Mouse (Mus musculus) liver, embryonic 15.5 days (tissue): ENCODE data around the gene Ntn4. TPM values are rescaled to one million over a fixed set of nuclear protein-coding genes. Genes with fewer than 3 reads are reported as not detected.

Experiments used
- ATAC-seq: fragments of 200-750 bp; cut with Nextera tagmentation; 2 replicates; pipeline ENCODE4 v1.8.0; 2017; ENCODE audit warnings: moderate number of reproducible peaks, mild to moderate bottlenecking, moderate library complexity; ENCODE audit not compliant: insufficient read depth
- H3K27ac ChIP-seq: fragments of 300-500 bp; sonication (generic); replicated peaks from 2 replicates; pipeline ENCODE4 v1.5.1; 2015; ENCODE audit warnings: mild to moderate bottlenecking, inconsistent platforms
- H3K27me3 ChIP-seq: fragments of 300-500 bp; sonication (generic); 2 replicates; pipeline ENCODE4 v1.6.1; 2015; ENCODE audit warnings: mild to moderate bottlenecking, inconsistent platforms
- H3K36me3 ChIP-seq: fragments of 300-500 bp; sonication (generic); replicated peaks from 2 replicates; pipeline ENCODE4 v1.6.1; 2015; ENCODE audit warnings: moderate library complexity, mild to moderate bottlenecking, inconsistent platforms
- H3K4me1 ChIP-seq: fragments of 300-500 bp; sonication (generic); replicated peaks from 2 replicates; pipeline ENCODE4 v1.6.1; 2015; ENCODE audit warnings: inconsistent platforms
- H3K4me2 ChIP-seq: fragments of 300-500 bp; sonication (generic); 2 replicates; pipeline ENCODE4 v1.6.1; 2015; ENCODE audit warnings: moderate library complexity, mild to moderate bottlenecking, inconsistent platforms
- H3K4me3 ChIP-seq: fragments of 300-500 bp; sonication (generic); replicated peaks from 2 replicates; pipeline ENCODE4 v1.5.1; 2015; ENCODE audit warnings: mild to moderate bottlenecking, inconsistent platforms
- H3K9ac ChIP-seq: fragments of 300-500 bp; sonication (generic); 2 replicates; pipeline ENCODE4 v1.6.1; 2015; ENCODE audit warnings: moderate library complexity, mild to moderate bottlenecking, inconsistent platforms
- H3K9me3 ChIP-seq: fragments of 300-500 bp; sonication (generic); replicated peaks from 2 replicates; pipeline ENCODE4 v1.6.1; 2016; ENCODE audit warnings: inconsistent platforms
- WGBS: fragments of 180-500 bp; shearing (Covaris S2); methylation state at CpG from one replicate; pipeline ENCODE4 v1.1.7; 2015; ENCODE audit warnings: mixed read lengths; ENCODE audit not compliant: insufficient replicate concordance; 5-methylcytosine and 5-hydroxymethylcytosine counted together
- polyA plus RNA-seq: library from polyadenylated mRNA; unstranded; fragments of >200 nt; fragmentation: Nextera tagmentation; extraction: Ambion mirVana; gene quantifications from 2 replicates; pipeline ENCODE4 v1.2.1, GENCODE M21; 2015

Ntn4 gene
- polyA plus RNA-seq, 1 experiment from 2014 or later, result 0.07 TPM

GRCm38 (mm10) chr10:93763074-93763473 is 122.6 kb downstream of the Ntn4 start:
- Histone ChIP-seq H3K27me3 (no peaks in the 10 kb centered on the region), H3K9me3 (no peaks in the 10 kb centered on the region), H3K36me3 (no peaks in the 10 kb centered on the region), H3K27ac (no peak overlapping the region), H3K9ac (no peak overlapping the region), H3K4me1 (0 out of 2 replicates have a peak, but pooled peaks cover 5% of the 10 kb centered on the region), H3K4me2 (no peak overlapping the region), H3K4me3 (no peak overlapping the region)
- no peak for ATAC-seq
- 30% methylated on average over 5 of the region's 5 CpGs for WGBS

- no peaks in the 10 kb centered on the region for H3K27me3 ChIP-seq
- no peaks in the 10 kb centered on the region for H3K9me3 ChIP-seq
- no peak overlapping the region for H3K27ac ChIP-seq
- H3K9ac ChIP-seq, result no peak overlapping the region
- no peak overlapping the region for H3K4me3 ChIP-seq
- H3K36me3 ChIP-seq, result no peaks in the 10 kb centered on the region
- no peaks in the 10 kb centered on the region for H3K4me1 ChIP-seq
- no peak overlapping the region for H3K4me2 ChIP-seq
- no peak for ATAC-seq
- WGBS, result 75% methylated on average over 5 of the region's 5 CpGs
Measured at GRCm38 (mm10) chr10:93766221-93766620, 125.7 kb downstream of the Ntn4 start.

GRCm38 (mm10) chr10:93767245-93767644 is 126.8 kb downstream of the Ntn4 start:
- 64% methylated on average over 5 of the region's 5 CpGs for WGBS
- Histone ChIP-seq H3K27ac (no peak overlapping the region), H3K27me3 (no peaks in the 10 kb centered on the region), H3K4me3 (no peak overlapping the region), H3K36me3 (no peaks in the 10 kb centered on the region), H3K4me1 (no peaks in the 10 kb centered on the region), H3K9me3 (no peaks in the 10 kb centered on the region), H3K9ac (no peak overlapping the region), H3K4me2 (no peak overlapping the region)
- ATAC-seq, result no peak

- Histone ChIP-seq H3K36me3 (no peaks in the 10 kb centered on the region), H3K4me3 (no peak overlapping the region), H3K27me3 (no peaks in the 10 kb centered on the region), H3K9me3 (no peaks in the 10 kb centered on the region), H3K9ac (no peak overlapping the region), H3K4me1 (no peaks in the 10 kb centered on the region), H3K27ac (no peak overlapping the region), H3K4me2 (no peak overlapping the region)
- 24% methylated on average over 9 of the region's 9 CpGs for WGBS
- ATAC-seq, result no peak
Measured at GRCm38 (mm10) chr10:93768222-93768621, 127.7 kb downstream of the Ntn4 start.

GRCm38 (mm10) chr10:93771931-93772465 is 131.5 kb downstream of the Ntn4 start:
- Histone ChIP-seq H3K4me2 (no peak overlapping the region), H3K9me3 (no peaks in the 10 kb centered on the region), H3K27me3 (no peaks in the 10 kb centered on the region), H3K9ac (no peak overlapping the region), H3K27ac (no peak overlapping the region), H3K4me3 (no peak overlapping the region), H3K36me3 (no peaks in the 10 kb centered on the region), H3K4me1 (no peaks in the 10 kb centered on the region)
- WGBS, result 62% methylated on average over 9 of the region's 9 CpGs
- no peak for ATAC-seq

GRCm38 (mm10) chr10:93772492-93772891 is 132.0 kb downstream of the Ntn4 start:
- H3K4me2 ChIP-seq, result no peak overlapping the region
- no peaks in the 10 kb centered on the region for H3K27me3 ChIP-seq
- H3K4me3 ChIP-seq, result no peak overlapping the region
- no peaks in the 10 kb centered on the region for H3K9me3 ChIP-seq
- ATAC-seq, result no peak
- WGBS, result 61% methylated on average over 3 of the region's 3 CpGs
- H3K36me3 ChIP-seq, result no peaks in the 10 kb centered on the region
- no peak overlapping the region for H3K9ac ChIP-seq
- H3K4me1 ChIP-seq, result no peaks in the 10 kb centered on the region
- no peak overlapping the region for H3K27ac ChIP-seq

GRCm38 (mm10) chr10:93776731-93777151 is 136.3 kb downstream of the Ntn4 start:
- Histone ChIP-seq H3K4me2 (no peak overlapping the region), H3K27me3 (no peaks in the 10 kb centered on the region)
- ATAC-seq, result no peak

GRCm38 (mm10) chr10:93777372-93777771 is 136.9 kb downstream of the Ntn4 start:
- Histone ChIP-seq H3K4me3 (no peak overlapping the region), H3K36me3 (no peaks in the 10 kb centered on the region), H3K9me3 (no peaks in the 10 kb centered on the region), H3K9ac (no peak overlapping the region), H3K4me1 (no peaks in the 10 kb centered on the region), H3K27me3 (no peaks in the 10 kb centered on the region), H3K27ac (no peak overlapping the region), H3K4me2 (no peak overlapping the region)
- WGBS, result 43% methylated on average over 7 of the region's 7 CpGs
- no peak for ATAC-seq

More at GRCm38 (mm10) chr10:93776731-93777151, 136.3 kb downstream of the Ntn4 start:
- Histone ChIP-seq H3K27ac (no peak overlapping the region), H3K9me3 (no peaks in the 10 kb centered on the region), H3K36me3 (no peaks in the 10 kb centered on the region), H3K4me1 (no peaks in the 10 kb centered on the region), H3K9ac (no peak overlapping the region), H3K4me3 (no peak overlapping the region)
- WGBS, result 23% methylated on average over 5 of the region's 5 CpGs

GRCm38 (mm10) chr10:93783216-93784013 is 142.9 kb downstream of the Ntn4 start:
- Histone ChIP-seq H3K9me3 (no peaks in the 10 kb centered on the region), H3K27ac (no peak overlapping the region), H3K9ac (no peak overlapping the region), H3K36me3 (no peaks in the 10 kb centered on the region), H3K4me1 (no peaks in the 10 kb centered on the region), H3K27me3 (no peaks in the 10 kb centered on the region), H3K4me3 (no peak overlapping the region), H3K4me2 (no peak overlapping the region)
- no peak for ATAC-seq
- WGBS, result 72% methylated on average over 15 of the region's 15 CpGs
